Mouse (Mus musculus): ENCODE data around the gene Btd.

Gene Btd

DNA sequence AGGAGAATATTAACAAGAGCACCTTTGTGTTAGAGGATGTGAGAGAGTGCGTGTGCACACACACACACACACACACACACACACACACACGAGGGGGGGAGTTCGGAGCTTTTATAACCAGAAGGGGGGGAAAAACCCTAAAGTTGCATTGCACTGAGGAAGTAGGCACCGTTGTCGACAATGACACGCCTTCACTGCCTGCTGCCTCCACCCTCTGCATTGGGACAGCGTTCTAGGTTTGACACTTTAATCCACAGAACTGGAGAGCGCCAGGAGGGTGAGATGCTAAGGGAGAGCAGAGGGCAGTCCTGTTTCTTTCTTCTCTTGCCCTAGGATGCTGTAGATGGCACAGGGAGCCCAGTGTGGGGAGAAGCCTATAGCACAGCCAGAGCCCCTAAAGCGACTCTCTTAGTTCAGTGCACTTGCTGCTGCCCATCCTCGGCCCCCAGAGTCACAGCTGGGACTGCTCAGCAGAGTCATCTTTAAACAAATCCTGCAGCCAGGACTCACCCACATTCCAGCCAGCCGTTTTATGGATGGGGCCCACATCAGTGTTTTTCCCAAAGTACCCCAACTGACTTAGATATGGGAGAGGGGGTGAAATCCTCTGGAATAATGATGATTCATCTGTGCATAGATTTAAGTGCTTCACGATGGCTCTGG, 24.2 kb downstream of the Btd start:
- DNase-seq (ENCODE audit: low spot score in 2 of 2), result no peak

GRCm38 (mm10) chr14:31665566-31665940, 24.7 kb downstream of the Btd start:
- DNase-seq (ENCODE audit: low spot score in 2 of 2), result no peak

DNA sequence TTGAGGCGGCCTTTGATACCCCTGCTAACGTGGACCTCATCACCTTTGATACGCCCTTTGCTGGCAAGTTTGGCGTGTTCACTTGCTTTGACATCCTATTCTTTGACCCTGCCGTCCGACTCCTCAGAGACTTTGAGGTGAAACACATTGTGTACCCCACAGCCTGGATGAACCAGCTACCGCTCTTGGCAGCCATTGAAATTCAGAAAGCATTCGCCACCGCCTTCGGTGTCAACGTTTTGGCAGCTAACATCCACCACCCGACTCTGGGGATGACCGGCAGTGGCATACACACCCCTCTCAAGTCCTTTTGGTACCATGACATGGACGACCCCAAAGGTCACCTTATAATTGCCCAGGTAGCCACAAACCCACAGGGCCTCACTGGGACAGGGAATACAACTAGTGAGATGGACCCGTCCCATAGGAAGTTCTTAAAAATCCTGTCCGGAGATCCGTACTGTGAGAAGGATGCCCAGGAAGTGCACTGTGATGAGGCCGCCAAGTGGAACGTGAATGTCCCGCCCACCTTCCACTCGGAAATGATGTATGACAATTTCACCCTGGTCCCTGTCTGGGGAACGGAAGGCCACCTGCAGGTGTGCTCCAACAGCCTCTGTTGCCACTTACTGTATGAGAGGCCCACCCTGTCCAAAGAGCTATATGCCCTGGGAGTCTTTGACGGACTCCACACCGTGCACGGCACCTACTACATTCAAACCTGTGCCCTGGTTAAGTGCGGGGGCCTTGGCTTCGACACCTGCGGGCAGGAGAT, 26.3 kb downstream of the Btd start:
- DNase-seq (ENCODE audit: low spot score in 2 of 2), result no peak

- DNase-seq (ENCODE audit: low spot score in 2 of 2), result no peak
These were observed 26.9 kb downstream of the Btd start for GRCm38 (mm10) chr14:31667741-31668140.

DNA sequence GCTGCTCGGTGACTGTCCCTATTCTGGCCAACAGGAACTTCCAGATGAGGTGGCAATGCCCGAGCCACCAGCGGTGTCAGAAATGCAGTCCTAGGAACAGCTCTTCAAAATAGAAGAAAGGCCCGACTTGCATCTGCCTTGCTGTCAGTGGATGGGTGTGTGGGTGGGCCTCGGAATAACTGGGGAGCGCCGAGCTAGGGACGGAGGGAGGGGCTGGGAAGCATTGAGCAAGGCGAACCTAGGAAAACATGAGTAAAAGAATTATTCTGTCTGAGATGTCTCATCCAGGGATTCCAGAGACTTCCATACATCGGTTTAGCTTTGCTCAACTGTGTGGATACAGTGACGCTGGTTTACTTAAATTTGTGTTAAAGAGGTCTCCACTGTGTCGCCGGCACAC, 27.5 kb downstream of the Btd start:
- peak in 1 of 2 experiments; percentile 60 for DNase-seq (ENCODE audit: low spot score in 2 of 2)

DNA sequence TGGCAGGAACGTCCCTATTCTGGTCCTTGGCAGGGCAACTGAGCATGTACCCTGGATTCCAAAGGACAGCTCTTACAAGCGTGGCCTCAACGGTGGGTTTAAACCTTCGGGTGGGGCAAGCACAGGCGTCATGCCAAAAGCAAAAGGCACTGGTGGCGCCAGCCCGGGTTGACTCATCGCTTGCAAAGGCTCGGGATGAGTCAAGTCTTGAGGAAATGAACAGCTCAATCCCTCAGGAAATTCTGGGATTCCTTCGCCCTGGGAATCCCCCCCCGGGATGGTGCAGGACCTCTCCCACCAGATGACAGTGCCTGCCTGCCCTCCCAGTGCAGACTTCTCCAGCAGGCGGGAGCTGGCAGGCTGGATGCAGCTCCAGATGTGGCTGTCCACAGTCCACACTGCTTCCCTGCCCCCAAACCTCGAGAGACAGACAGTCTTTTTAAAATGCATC, 28.4 kb downstream of the Btd start:
- peak; percentile 61 to 67 for DNase-seq (ENCODE audit: low spot score in 2 of 2)

DNA sequence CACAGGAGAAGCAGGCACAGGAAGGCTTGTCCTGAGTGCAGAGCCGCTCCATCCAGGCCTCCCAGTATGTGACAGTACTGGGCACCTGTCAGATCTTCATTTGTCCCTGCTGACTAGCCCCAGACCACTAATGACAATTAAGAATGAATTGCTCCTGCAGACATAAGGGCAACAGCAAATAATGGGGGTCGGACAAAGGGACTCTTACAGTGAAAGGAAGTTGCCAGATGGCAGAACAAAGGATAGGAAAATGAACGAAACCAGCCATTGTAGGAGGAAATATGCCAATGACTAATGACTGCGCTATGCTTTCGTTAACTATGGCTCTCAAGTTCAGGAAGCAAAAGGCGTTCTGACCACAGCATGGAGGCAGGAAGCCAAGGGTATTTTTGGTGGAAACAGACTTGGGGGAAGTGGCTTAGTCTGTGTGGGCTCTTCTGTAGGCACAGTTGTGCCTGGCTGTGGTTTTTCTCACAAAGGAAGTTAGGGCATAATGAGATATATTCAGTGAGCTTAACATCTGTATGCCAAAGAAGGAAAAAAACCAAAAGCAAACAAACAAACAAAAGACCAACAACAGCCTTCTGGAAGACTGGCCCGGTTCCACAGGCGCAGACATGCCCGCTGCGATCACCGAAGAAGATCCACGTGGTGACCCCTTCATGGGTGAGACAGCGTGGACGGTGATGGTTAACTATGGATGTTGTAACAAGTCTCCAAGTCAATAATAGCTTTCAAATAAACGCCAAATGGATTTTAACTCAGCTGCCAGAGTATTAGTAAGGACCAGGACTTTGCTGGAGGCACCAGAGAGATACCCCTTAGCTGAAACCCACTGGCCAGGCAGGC, 29.0 kb downstream of the Btd start:
- no peak for DNase-seq (ENCODE audit: low spot score in 2 of 2)

GRCm38 (mm10) chr14:31671635-31672320, 30.9 kb downstream of the Btd start:
- DNase-seq (ENCODE audit: low spot score in 2 of 2), result no peak

- no peak for DNase-seq (ENCODE audit: low spot score in 2 of 2)
These were observed 39.8 kb downstream of the Btd start for GRCm38 (mm10) chr14:31680656-31681055.

- no peak for DNase-seq (ENCODE audit: low spot score in 2 of 2)
These were observed 40.5 kb downstream of the Btd start for GRCm38 (mm10) chr14:31681291-31681690.

DNA sequence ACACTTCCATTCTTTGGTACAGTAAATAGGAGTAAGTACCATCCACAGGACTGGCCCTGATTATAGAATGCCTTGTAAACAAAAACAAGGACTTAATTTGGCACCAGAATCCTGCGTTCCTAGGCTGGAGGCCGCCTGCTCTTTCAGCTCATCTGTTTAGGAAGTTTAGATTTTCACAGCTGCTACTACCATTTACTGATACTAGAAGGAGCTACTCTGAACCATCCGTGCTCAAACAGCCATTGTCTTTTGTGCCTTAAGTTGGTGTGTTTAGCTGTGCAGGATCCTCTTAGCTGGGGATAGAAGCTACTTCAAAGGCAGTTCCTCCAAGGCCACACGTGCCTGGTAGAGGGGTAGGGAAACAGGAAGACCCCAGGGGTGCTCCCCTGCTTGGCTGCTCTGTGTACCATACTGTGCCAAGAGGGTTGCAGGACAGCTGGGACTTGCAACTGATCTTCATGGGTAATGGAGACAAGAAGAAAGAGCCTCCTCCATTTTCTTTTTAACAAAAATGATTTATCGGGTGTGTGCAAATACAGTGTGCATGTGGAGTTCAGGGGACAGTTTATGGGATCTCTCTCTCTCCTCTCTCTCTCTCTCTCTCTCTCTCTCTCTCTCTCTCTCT, 41.2 kb downstream of the Btd start:
- no peak for DNase-seq (ENCODE audit: low spot score in 2 of 2)

- no peak for DNase-seq (ENCODE audit: low spot score in 2 of 2)
These were observed 42.8 kb downstream of the Btd start for GRCm38 (mm10) chr14:31683610-31684009.

DNA sequence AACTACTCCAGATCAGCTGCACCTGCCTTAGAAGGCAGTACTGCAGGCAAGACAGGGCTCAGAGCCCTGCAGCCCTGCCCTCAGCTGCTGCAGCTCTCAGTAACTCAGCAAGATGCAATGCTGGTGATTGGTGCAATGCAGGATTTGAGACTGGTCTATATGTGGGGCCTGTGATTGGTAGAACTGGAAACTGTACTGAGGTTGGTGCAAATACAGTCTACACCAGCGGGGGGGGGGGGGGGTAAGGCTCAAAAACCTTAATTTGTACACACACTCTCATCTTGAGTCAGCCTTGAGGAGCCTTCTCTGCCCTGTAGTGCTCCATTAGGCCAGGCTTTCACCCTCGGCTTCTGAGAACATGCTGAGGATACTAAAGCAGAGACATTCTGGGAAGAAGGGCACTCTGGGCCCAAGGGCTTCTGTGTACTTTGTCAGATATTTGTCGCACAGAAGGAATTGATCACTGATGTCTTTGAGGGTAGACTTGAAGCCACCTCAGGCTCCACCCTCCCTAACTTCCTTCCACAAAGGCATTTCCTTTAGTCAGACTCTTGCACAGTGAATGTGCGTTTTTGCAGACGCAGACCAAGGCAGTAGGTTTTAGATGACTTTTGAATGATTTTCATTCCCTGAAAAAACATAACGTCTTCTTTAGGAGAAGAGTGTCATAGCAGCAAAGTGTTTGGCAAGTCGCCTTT, 43.7 kb downstream of the Btd start:
- DNase-seq (ENCODE audit: low spot score in 2 of 2), result no peak

GRCm38 (mm10) chr14:31685680-31686079, 44.9 kb downstream of the Btd start:
- DNase-seq (ENCODE audit: low spot score in 2 of 2), result no peak

DNA sequence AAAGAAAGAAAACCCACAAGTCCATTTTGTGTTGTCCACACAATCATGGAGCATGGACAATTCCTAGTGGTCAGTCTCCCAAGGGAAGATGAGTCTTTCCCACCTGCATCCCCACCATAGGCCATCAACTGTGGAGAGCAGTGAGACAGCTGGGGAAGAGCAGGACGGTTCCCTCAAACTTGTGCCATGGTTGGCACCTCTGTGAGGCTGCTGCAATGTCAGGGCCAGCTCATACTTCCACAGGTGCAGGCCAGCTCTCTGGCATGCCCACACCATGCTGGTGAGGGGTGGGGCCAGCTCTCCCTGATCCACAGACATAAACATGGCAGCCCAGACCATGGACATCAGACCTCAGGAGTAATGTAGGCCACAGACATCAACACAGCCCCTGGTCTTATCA, 45.4 kb downstream of the Btd start:
- no peak for DNase-seq (ENCODE audit: low spot score in 2 of 2)

DNA sequence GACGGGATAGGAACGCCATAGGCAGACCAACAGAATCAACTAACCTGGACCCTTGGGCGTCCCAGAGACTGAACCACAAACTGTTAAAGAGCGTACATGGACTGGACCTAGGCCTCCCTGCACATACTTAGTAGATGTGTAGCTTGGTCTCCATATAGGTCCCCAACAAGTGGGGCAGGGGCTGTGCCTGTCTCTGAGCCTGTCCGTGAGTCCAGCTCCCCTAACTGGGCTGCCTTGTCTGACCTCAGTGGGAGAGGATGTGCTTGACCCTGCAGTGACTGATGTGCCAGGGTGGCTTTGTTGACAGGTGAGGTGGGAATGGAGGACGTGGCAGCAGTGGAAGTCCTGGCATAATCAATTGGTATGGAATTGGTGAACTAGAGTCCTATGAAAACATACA, 51.7 kb downstream of the Btd start:
- DNase-seq (ENCODE audit: low spot score in 2 of 2), result no peak

DNA sequence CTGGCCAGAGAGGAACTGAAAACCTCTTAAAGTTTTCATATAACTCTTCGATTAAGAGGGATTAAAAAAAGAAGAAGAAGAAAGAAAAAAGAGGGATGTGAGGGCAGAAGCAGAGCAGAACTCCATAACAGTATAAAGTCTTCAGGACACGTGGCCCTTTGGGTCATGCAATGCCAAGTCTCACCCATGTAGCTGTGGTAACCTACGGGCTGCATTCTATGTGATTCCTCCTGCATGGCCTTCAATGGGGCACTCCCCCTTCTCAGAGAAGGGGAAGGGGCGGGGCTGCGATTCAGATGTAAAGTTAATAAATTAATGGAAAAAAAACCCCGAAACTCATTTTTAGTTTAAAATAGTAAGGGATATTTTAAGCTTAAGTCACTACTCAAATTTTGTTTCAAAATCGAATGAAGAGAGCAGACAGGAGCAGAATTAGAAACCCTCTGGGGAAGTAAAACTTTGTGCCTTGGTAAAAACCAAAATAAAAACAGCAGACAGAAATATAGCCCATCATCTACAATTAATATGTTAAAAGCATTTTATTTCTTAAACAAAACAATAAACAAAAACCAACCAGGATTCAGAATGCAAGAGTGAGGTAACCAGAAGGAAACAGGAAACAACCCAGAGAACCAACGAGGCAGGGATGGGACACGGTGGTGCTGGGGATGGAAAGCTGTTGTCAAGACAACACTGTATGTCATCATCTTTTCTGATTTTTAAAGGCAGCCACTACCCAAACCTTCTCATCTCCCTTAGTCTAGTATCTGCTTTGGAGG, 55.6 kb downstream of the Btd start:
- no peak for DNase-seq (ENCODE audit: low spot score in 2 of 2)

DNA sequence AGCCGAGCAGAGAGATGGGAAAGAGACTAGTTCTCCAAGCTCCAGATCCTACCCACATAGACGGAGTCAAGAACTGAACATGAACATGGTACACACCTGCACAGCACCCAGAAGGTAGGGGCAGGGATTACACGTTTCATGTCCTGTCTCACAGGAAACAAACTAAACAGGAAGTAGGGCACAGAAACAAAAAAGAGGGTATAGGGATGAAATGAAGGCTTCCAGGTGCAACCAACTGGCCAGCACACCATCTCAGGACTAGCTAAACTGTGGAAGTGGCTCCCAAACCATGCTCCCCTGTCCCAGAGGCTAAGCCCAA, 56.1 kb downstream of the Btd start:
- no peak for DNase-seq (ENCODE audit: low spot score in 2 of 2)

GRCm38 (mm10) chr14:31697346-31697745, 56.5 kb downstream of the Btd start:
- DNase-seq (ENCODE audit: low spot score in 2 of 2), result no peak

- no peak for DNase-seq (ENCODE audit: low spot score in 2 of 2)
These were observed 56.9 kb downstream of the Btd start for GRCm38 (mm10) chr14:31697755-31698154.
